Mouse (Mus musculus): ENCODE data around the gene Anks1b. TPM values are rescaled to one million over a fixed set of nuclear protein-coding genes. Genes with fewer than 3 reads are reported as not detected.

Gene Anks1b
- polyA plus RNA-seq, 1 experiment from 2014 or later, result 0.84 TPM

GRCm38 (mm10) chr10:90674362-90674761, 801.1 kb downstream of the Anks1b start:
- H3K4me3 ChIP-seq (ENCODE audit: low read depth, low read length), result no peak overlapping the region
- H3K27me3 ChIP-seq (ENCODE audit: control insufficient read depth, insufficient read depth, low read length), result no peaks in the 10 kb centered on the region
- no peaks in the 10 kb centered on the region for H3K9me3 ChIP-seq (replicated peaks; ENCODE audit: control insufficient read depth, low read length)
- no peak overlapping the region for H3K9ac ChIP-seq (ENCODE audit: low read depth, low read length)
- H3K4me1 ChIP-seq (ENCODE audit: control insufficient read depth, insufficient read depth, low read length), result no peaks in the 10 kb centered on the region
- no peaks in the 10 kb centered on the region for H3K36me3 ChIP-seq (ENCODE audit: control insufficient read depth, insufficient read depth, low read length)
- no peak overlapping the region for H3K4me2 ChIP-seq
- no peak overlapping the region for H3K27ac ChIP-seq (ENCODE audit: low read depth, low read length)
- WGBS (ENCODE audit: insufficient replicate concordance), result 79% methylated on average over 10 of the region's 10 CpGs
- no peak for ATAC-seq (replicated peaks; ENCODE audit: insufficient number of reproducible peaks, low FRiP score, low TSS enrichment)

- Histone ChIP-seq H3K4me1 (ENCODE audit: control insufficient read depth, insufficient read depth, low read length) (no peaks in the 10 kb centered on the region), H3K27me3 (ENCODE audit: control insufficient read depth, insufficient read depth, low read length) (no peaks in the 10 kb centered on the region), H3K9ac (ENCODE audit: low read depth, low read length) (no peak overlapping the region), H3K36me3 (ENCODE audit: control insufficient read depth, insufficient read depth, low read length) (no peaks in the 10 kb centered on the region), H3K9me3 (replicated peaks; ENCODE audit: control insufficient read depth, low read length) (no peaks in the 10 kb centered on the region), H3K4me2 (no peak overlapping the region), H3K27ac (ENCODE audit: low read depth, low read length) (no peak overlapping the region), H3K4me3 (ENCODE audit: low read depth, low read length) (no peak overlapping the region)
- WGBS (ENCODE audit: insufficient replicate concordance), result 81% methylated on average over 3 of the region's 3 CpGs
- no peak for ATAC-seq (replicated peaks; ENCODE audit: insufficient number of reproducible peaks, low FRiP score, low TSS enrichment)
These were observed 804.1 kb downstream of the Anks1b start for GRCm38 (mm10) chr10:90677421-90677820.

- H3K4me1 ChIP-seq (ENCODE audit: control insufficient read depth, insufficient read depth, low read length), result no peaks in the 10 kb centered on the region
- H3K9me3 ChIP-seq (replicated peaks; ENCODE audit: control insufficient read depth, low read length), result no peaks in the 10 kb centered on the region
- no peaks in the 10 kb centered on the region for H3K27me3 ChIP-seq (ENCODE audit: control insufficient read depth, insufficient read depth, low read length)
- no peak overlapping the region for H3K9ac ChIP-seq (ENCODE audit: low read depth, low read length)
- 85% methylated on average over 10 of the region's 10 CpGs for WGBS (ENCODE audit: insufficient replicate concordance)
- no peaks in the 10 kb centered on the region for H3K36me3 ChIP-seq (ENCODE audit: control insufficient read depth, insufficient read depth, low read length)
- no peak overlapping the region for H3K4me3 ChIP-seq (ENCODE audit: low read depth, low read length)
- no peak for ATAC-seq (replicated peaks; ENCODE audit: insufficient number of reproducible peaks, low FRiP score, low TSS enrichment)
- no peak overlapping the region for H3K27ac ChIP-seq (ENCODE audit: low read depth, low read length)
- no peak overlapping the region for H3K4me2 ChIP-seq
These were observed 806.6 kb downstream of the Anks1b start for GRCm38 (mm10) chr10:90679713-90680470.

- H3K36me3 ChIP-seq (ENCODE audit: control insufficient read depth, insufficient read depth, low read length), result no peaks in the 10 kb centered on the region
- no peaks in the 10 kb centered on the region for H3K9me3 ChIP-seq (replicated peaks; ENCODE audit: control insufficient read depth, low read length)
- no peaks in the 10 kb centered on the region for H3K27me3 ChIP-seq (ENCODE audit: control insufficient read depth, insufficient read depth, low read length)
- H3K9ac ChIP-seq (ENCODE audit: low read depth, low read length), result no peak overlapping the region
- H3K27ac ChIP-seq (ENCODE audit: low read depth, low read length), result no peak overlapping the region
- no peak overlapping the region for H3K4me2 ChIP-seq
- H3K4me1 ChIP-seq (ENCODE audit: control insufficient read depth, insufficient read depth, low read length), result no peaks in the 10 kb centered on the region
- WGBS (ENCODE audit: insufficient replicate concordance), result 46% methylated on average over 3 of the region's 3 CpGs
- no peak overlapping the region for H3K4me3 ChIP-seq (ENCODE audit: low read depth, low read length)
- ATAC-seq (replicated peaks; ENCODE audit: insufficient number of reproducible peaks, low FRiP score, low TSS enrichment), result no peak
These were observed 810.5 kb downstream of the Anks1b start for GRCm38 (mm10) chr10:90683813-90684212.

GRCm38 (mm10) chr10:90685367-90685766, 812.1 kb downstream of the Anks1b start:
- Histone ChIP-seq H3K9ac (ENCODE audit: low read depth, low read length) (no peak overlapping the region), H3K4me2 (no peak overlapping the region), H3K27me3 (ENCODE audit: control insufficient read depth, insufficient read depth, low read length) (no peaks in the 10 kb centered on the region), H3K36me3 (ENCODE audit: control insufficient read depth, insufficient read depth, low read length) (no peaks in the 10 kb centered on the region), H3K27ac (ENCODE audit: low read depth, low read length) (no peak overlapping the region), H3K9me3 (replicated peaks; ENCODE audit: control insufficient read depth, low read length) (no peaks in the 10 kb centered on the region), H3K4me1 (ENCODE audit: control insufficient read depth, insufficient read depth, low read length) (no peaks in the 10 kb centered on the region), H3K4me3 (ENCODE audit: low read depth, low read length) (no peak overlapping the region)
- no peak for ATAC-seq (replicated peaks; ENCODE audit: insufficient number of reproducible peaks, low FRiP score, low TSS enrichment)
- 71% methylated on average over 4 of the region's 4 CpGs for WGBS (ENCODE audit: insufficient replicate concordance)

GRCm38 (mm10) chr10:90688153-90688552, 814.8 kb downstream of the Anks1b start:
- no peak overlapping the region for H3K4me2 ChIP-seq
- H3K36me3 ChIP-seq (ENCODE audit: control insufficient read depth, insufficient read depth, low read length), result no peaks in the 10 kb centered on the region
- no peak overlapping the region for H3K4me3 ChIP-seq (ENCODE audit: low read depth, low read length)
- H3K9ac ChIP-seq (ENCODE audit: low read depth, low read length), result no peak overlapping the region
- H3K9me3 ChIP-seq (replicated peaks; ENCODE audit: control insufficient read depth, low read length), result no peaks in the 10 kb centered on the region
- ATAC-seq (replicated peaks; ENCODE audit: insufficient number of reproducible peaks, low FRiP score, low TSS enrichment), result no peak
- H3K4me1 ChIP-seq (ENCODE audit: control insufficient read depth, insufficient read depth, low read length), result no peaks in the 10 kb centered on the region
- no peaks in the 10 kb centered on the region for H3K27me3 ChIP-seq (ENCODE audit: control insufficient read depth, insufficient read depth, low read length)
- H3K27ac ChIP-seq (ENCODE audit: low read depth, low read length), result no peak overlapping the region
- 90% methylated on average over 5 of the region's 5 CpGs for WGBS (ENCODE audit: insufficient replicate concordance)

GRCm38 (mm10) chr10:90688696-90689252, 815.5 kb downstream of the Anks1b start:
- no peak overlapping the region for H3K9ac ChIP-seq (ENCODE audit: low read depth, low read length)
- no peak overlapping the region for H3K4me2 ChIP-seq
- H3K9me3 ChIP-seq (replicated peaks; ENCODE audit: control insufficient read depth, low read length), result no peaks in the 10 kb centered on the region
- no peaks in the 10 kb centered on the region for H3K27me3 ChIP-seq (ENCODE audit: control insufficient read depth, insufficient read depth, low read length)
- WGBS (ENCODE audit: insufficient replicate concordance), result 84% methylated on average over 13 of the region's 13 CpGs
- H3K4me1 ChIP-seq (ENCODE audit: control insufficient read depth, insufficient read depth, low read length), result no peaks in the 10 kb centered on the region
- H3K4me3 ChIP-seq (ENCODE audit: low read depth, low read length), result no peak overlapping the region
- no peak for ATAC-seq (replicated peaks; ENCODE audit: insufficient number of reproducible peaks, low FRiP score, low TSS enrichment)
- H3K36me3 ChIP-seq (ENCODE audit: control insufficient read depth, insufficient read depth, low read length), result no peaks in the 10 kb centered on the region
- no peak overlapping the region for H3K27ac ChIP-seq (ENCODE audit: low read depth, low read length)

- Histone ChIP-seq H3K27me3 (ENCODE audit: control insufficient read depth, insufficient read depth, low read length) (no peaks in the 10 kb centered on the region), H3K4me1 (ENCODE audit: control insufficient read depth, insufficient read depth, low read length) (no peaks in the 10 kb centered on the region), H3K36me3 (ENCODE audit: control insufficient read depth, insufficient read depth, low read length) (no peaks in the 10 kb centered on the region), H3K9me3 (replicated peaks; ENCODE audit: control insufficient read depth, low read length) (no peaks in the 10 kb centered on the region), H3K4me3 (ENCODE audit: low read depth, low read length) (no peak overlapping the region), H3K4me2 (no peak overlapping the region), H3K27ac (ENCODE audit: low read depth, low read length) (no peak overlapping the region), H3K9ac (ENCODE audit: low read depth, low read length) (no peak overlapping the region)
- WGBS (ENCODE audit: insufficient replicate concordance), result 57% methylated on average over 11 of the region's 11 CpGs
- no peak for ATAC-seq (replicated peaks; ENCODE audit: insufficient number of reproducible peaks, low FRiP score, low TSS enrichment)
These were observed 816.7 kb downstream of the Anks1b start for GRCm38 (mm10) chr10:90689854-90690513.
